Mouse (Mus musculus) midbrain, embryonic 15.5 days (tissue): ENCODE data around the gene Rasgrp4. TPM values are rescaled to one million over a fixed set of nuclear protein-coding genes. Genes with fewer than 3 reads are reported as not detected.

Experiments used
- ATAC-seq: fragments of 200-750 bp; cut with Nextera tagmentation; replicated peaks from 2 replicates; pipeline ENCODE4 v1.8.0; 2017; ENCODE audit warnings: moderate TSS enrichment
- H3K27ac ChIP-seq: fragments of 300-500 bp; sonication (generic); 2 replicates; pipeline ENCODE4 v1.5.1; 2015; ENCODE audit warnings: mild to moderate bottlenecking, inconsistent platforms
- H3K27me3 ChIP-seq: fragments of 300-500 bp; sonication (generic); replicated peaks from 2 replicates; pipeline ENCODE4 v1.6.1; 2015; ENCODE audit warnings: inconsistent platforms
- H3K36me3 ChIP-seq: fragments of 300-500 bp; sonication (generic); replicated peaks from 2 replicates; pipeline ENCODE4 v1.6.1; 2015; ENCODE audit warnings: inconsistent platforms
- H3K4me1 ChIP-seq: fragments of 300-500 bp; sonication (generic); 2 replicates; pipeline ENCODE4 v1.6.1; 2015; ENCODE audit warnings: inconsistent platforms
- H3K4me2 ChIP-seq: fragments of 300-500 bp; sonication (generic); 2 replicates; pipeline ENCODE4 v1.6.1; 2015; ENCODE audit warnings: inconsistent platforms, mild to moderate bottlenecking, moderate library complexity
- H3K4me3 ChIP-seq: fragments of 300-500 bp; sonication (generic); 2 replicates; pipeline ENCODE4 v1.5.1; 2015; ENCODE audit warnings: mild to moderate bottlenecking, inconsistent platforms
- H3K9ac ChIP-seq: fragments of 300-500 bp; sonication (generic); 2 replicates; pipeline ENCODE4 v1.6.1; 2015; ENCODE audit warnings: mild to moderate bottlenecking, inconsistent platforms
- H3K9me3 ChIP-seq: fragments of 300-500 bp; sonication (generic); 2 replicates; pipeline ENCODE4 v1.6.1; 2016; ENCODE audit warnings: inconsistent platforms
- WGBS: fragments of 180-500 bp; shearing (Covaris S2); methylation state at CpG from one replicate; pipeline ENCODE4 v1.1.7; 2015; ENCODE audit warnings: mixed read lengths; 5-methylcytosine and 5-hydroxymethylcytosine counted together
- polyA plus RNA-seq: library from polyadenylated mRNA; unstranded; fragments of >200 nt; fragmentation: Nextera tagmentation; extraction: Ambion mirVana; gene quantifications from 2 replicates; pipeline ENCODE4 v1.2.1, GENCODE M21; 2015

Rasgrp4 gene
- polyA plus RNA-seq, 1 experiment from 2014 or later: 0.90 TPM

DNA sequence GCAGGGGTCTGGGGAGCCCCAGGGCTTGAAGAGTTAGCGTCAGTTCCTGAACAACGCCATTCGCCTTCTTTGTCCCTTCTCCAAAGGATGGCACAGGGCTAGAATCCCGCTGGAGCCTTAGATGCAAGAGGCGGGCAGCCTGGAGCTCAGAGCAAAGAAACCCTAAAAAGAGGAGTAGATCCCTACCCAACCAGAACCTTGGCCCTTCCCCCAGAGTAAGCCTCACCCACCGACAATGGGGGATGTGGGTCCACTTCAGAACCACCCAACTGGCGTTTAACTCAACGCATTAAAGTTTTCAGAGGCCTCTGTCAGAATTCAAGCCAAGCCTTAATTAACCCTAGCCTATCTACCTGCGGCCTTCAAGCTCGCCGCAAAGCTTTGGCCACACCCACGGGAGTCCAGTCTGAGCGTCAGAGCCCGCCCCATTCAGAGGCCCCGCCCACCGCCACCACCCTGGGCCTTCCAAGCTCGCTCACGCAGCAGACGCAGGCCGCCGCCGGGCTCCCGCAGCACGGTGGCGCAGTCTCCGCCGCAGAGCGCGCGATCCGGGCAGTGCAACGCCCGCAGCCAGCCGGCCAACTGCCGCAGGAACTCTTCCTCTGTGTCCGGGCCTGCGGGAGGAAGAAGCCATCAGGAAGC, 20.7 kb downstream of the Rasgrp4 start:
- Histone ChIP-seq H3K9me3 (no peaks in the 10 kb centered on the region), H3K4me2 (peak overlapping the region; percentile 80), H3K27ac (peak overlapping the region; percentile 86), H3K4me3 (peak overlapping the region; percentile 89), H3K4me1 (peaks cover 11% of the 10 kb centered on the region), H3K36me3 (no peaks in the 10 kb centered on the region), H3K27me3 (0 out of 2 replicates have a peak, but pooled peaks cover 9% of the 10 kb centered on the region), H3K9ac (peak overlapping the region; percentile 73)
- WGBS: 6% methylated on average over 37 of the region's 37 CpGs
- ATAC-seq: peak; percentile 93

DNA sequence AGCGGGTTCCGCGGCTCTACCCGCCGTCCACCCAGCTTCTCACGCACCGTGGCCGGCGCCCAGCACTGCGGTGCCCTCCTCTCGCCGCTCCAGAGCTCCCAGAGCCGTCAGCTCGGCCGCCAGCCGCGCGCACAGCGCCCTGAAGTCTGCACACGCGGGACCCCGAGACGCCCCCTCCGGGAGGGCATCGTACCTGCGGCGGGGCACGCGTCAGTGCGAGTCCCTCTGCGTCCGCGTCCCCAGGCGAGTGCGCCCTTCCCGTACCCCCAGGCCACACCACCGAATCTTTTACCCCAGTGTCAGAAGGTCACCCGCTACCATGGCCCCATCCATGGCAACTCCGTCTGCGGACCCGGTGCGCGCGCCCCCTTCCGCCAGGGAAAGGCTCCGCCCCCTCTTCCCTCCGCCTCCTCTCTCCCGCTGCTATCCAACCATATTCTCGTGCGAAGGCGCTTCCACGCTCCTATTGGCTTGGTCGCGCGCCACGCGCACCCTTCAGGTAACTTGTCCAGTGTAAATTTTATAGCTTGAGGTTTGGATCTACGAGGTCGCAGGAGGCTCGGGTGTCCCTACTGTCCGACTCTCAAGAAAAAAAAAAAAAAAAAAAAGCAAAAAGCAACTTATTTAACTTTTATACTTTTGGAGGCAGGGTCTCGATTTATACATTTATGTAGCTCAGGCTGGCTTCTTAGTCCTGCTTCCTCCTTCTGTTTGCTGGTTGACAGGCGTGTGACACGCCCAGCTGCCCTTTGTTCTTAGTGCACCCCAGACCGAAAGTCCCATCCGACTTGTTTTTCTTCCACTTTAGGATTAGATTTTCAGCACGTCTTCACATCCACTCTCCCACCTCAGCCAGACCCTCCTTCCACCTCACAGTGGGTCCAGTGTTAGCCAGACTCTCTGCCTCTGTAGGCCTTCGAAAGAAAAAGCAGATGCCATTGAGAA, 21.5 kb downstream of the Rasgrp4 start, which contains the start of gene Fam98c:
Gene Fam98c, minus strand, starts transcription at position 397 of the 945 bp plus-strand sequence.
- H3K9me3 ChIP-seq: no peaks in the 10 kb centered on the region
- H3K36me3 ChIP-seq: no peaks in the 10 kb centered on the region
- 0 out of 2 replicates have a peak, but pooled peaks cover 9% of the 10 kb centered on the region for H3K27me3 ChIP-seq
- H3K4me1 ChIP-seq: peaks cover 11% of the 10 kb centered on the region
- peak within 1 kb of the TSS; percentile 80 for H3K4me2 ChIP-seq
- peak within 1 kb of the TSS; percentile 89 for H3K4me3 ChIP-seq
- 2% methylated on average over 66 of the region's 68 CpGs for WGBS
- ATAC-seq: peak; percentile 87
- peak within 1 kb of the TSS; percentile 73 for H3K9ac ChIP-seq
- H3K27ac ChIP-seq: peak within 1 kb of the TSS; percentile 86

DNA sequence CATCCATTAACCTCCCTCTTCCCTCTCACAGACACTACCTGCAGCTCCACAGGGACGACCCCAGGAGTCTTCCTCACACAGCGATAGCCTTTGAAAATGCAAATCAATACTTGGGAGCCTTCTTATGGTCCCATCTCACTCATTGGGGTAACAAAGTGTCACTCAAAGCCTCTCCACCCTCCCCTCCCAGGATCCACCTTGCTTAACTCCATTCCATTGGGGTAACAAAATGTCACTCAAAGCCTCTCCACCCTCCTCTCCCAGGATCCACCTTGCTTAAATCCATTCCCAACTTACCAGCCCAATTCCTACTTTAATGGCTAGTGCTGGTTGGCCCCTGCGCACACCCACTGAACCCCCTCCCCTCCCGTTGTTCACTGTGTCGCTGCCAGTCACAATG, 23.6 kb downstream of the Rasgrp4 start:
- H3K27me3 ChIP-seq: 0 out of 2 replicates have a peak, but pooled peaks cover 9% of the 10 kb centered on the region
- no peaks in the 10 kb centered on the region for H3K9me3 ChIP-seq
- no peak for ATAC-seq
- H3K27ac ChIP-seq: no peak overlapping the region
- H3K9ac ChIP-seq: no peak overlapping the region
- H3K4me1 ChIP-seq: peaks cover 11% of the 10 kb centered on the region
- H3K4me2 ChIP-seq: no peak overlapping the region
- H3K36me3 ChIP-seq: no peaks in the 10 kb centered on the region; the same call in 1 of the 2 replicates
- H3K4me3 ChIP-seq: no peak overlapping the region
- under 1% methylated on average over 5 of the region's 5 CpGs for WGBS

DNA sequence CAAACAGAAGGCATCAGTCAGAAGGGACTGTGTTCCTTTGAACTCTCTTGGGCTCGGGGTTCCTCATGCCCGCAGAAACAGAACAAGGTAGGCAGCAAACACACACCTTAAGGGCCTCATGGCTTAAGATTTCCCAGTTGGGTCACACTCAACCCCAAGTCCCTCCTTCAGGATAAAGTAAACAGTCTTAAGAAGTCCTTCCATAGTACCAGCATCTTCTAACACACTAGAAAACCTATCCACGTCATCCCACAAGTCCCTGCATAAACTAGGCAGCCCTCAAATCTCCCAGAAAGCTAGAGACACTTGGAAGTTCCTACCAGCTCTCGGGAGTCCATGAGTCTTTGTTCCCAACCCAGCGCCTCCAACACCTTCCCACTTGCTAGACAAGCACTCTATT, 27.6 kb downstream of the Rasgrp4 start:
- Histone ChIP-seq H3K4me1 (no peaks in the 10 kb centered on the region; the same call in 1 of the 2 replicates), H3K27ac (no peak overlapping the region), H3K9me3 (no peaks in the 10 kb centered on the region), H3K4me3 (no peak overlapping the region), H3K4me2 (no peak overlapping the region), H3K27me3 (0 out of 2 replicates have a peak, but pooled peaks cover 9% of the 10 kb centered on the region), H3K36me3 (no peaks in the 10 kb centered on the region; the same call in 1 of the 2 replicates), H3K9ac (no peak overlapping the region)
- WGBS: 86% methylated on average over 5 of the region's 5 CpGs
- no peak for ATAC-seq

DNA sequence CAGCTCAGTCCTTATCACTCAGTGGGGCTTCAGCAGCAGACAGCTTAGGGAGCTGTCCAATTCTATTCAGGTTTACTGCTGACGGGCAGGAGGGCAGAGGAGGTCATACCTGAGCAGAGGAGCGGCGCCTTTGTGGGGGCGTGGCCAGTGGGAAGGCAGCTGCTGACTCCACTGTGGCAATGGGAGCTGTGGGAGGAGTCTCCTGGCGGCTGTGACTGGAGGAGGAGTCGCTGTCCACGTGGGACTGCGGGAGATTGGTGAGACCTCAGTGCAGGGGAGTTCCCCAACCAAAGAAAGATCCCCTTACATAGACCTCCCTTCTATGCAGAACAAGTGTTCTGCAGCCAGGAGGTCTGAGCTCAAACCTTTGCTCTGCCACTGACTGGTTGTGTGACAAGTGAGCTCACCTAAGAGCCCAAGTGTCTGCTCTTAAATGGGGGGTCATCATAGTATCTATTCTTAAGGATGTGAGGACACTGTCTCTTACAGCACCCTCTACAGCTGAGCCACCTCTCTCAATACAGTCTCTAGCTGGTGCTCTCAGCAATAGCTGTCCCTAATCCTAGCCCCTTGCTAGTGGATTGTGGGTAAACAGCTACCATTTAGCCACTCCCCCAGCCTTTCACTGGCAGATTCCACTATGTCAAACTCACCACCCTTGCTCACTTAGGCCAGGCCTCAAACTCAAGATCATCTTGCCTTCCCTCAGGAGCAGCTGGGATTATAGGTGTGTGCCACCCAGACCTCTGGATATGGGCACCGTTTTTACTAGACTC, 28.3 kb downstream of the Rasgrp4 start:
- Histone ChIP-seq H3K4me2 (no peak overlapping the region), H3K27ac (no peak overlapping the region), H3K27me3 (0 out of 2 replicates have a peak, but pooled peaks cover 9% of the 10 kb centered on the region), H3K4me3 (no peak overlapping the region), H3K4me1 (peaks cover 6% of the 10 kb centered on the region), H3K9me3 (no peaks in the 10 kb centered on the region), H3K36me3 (no peaks in the 10 kb centered on the region; the same call in 1 of the 2 replicates), H3K9ac (no peak overlapping the region)
- 23% methylated on average over 9 of the region's 9 CpGs for WGBS
- no peak for ATAC-seq

DNA sequence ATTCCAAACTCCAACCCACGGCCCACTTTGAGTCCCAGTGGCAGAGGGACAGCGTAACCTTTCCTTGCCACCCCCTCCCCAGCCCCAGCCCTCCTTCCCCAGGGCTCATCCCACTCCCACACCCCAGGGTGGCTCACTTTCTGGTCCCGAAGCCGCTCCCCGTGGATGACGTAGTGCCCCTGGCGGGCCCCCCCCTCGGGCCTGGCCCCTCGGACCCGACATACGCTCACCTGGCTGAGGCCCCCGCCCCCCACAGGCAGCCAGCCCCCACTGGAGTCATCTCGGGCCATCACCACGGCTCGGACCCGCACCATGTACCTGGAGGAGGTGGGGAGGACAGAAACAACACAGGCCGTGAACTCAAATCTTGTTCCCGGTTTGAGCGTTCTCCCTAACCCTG, 33.0 kb downstream of the Rasgrp4 start:
- Histone ChIP-seq H3K36me3 (no peaks in the 10 kb centered on the region; the same call in 1 of the 2 replicates), H3K4me1 (peaks cover 39% of the 10 kb centered on the region), H3K4me2 (peak overlapping the region; percentile 66), H3K4me3 (peak overlapping the region; percentile 60), H3K27me3 (peaks cover 22% of the 10 kb centered on the region), H3K9me3 (no peaks in the 10 kb centered on the region), H3K9ac (peak overlapping the region; percentile 59; the same call in 1 of the 2 replicates), H3K27ac (no peak overlapping the region)
- WGBS: 10% methylated on average over 19 of the region's 19 CpGs
- no peak for ATAC-seq

DNA sequence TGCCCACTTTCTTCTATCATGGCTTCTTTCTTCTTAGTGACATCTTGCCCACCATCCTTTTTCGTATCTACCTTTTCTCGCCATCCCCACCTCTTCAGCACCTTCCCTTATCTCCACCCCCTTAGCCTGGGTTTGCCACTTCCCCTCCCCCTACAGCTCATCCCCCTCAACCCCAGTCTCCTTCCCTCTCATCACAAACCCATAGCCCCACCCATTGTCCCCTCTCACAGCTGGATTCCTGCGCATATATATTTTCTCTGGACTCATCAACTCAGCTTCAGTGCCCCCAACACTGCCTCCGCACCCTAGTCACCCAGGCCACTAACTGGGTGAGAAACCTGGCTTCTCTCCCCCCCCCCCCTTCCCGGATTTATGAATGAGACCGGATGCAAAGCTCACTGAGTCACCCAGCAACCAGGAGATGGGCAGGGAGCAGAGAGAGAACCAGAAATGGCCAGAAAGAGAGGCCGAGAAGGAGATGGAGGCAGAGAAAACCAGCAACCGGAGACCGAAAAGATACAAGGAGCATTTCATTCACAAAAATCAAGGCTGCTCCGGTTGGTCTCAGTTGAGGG, 33.6 kb downstream of the Rasgrp4 start:
- Histone ChIP-seq H3K27ac (peak overlapping the region; percentile 89), H3K27me3 (peaks cover 28% of the 10 kb centered on the region), H3K9ac (peak overlapping the region; percentile 59), H3K36me3 (no peaks in the 10 kb centered on the region; the same call in 1 of the 2 replicates), H3K9me3 (no peaks in the 10 kb centered on the region), H3K4me3 (peak overlapping the region; percentile 60), H3K4me1 (peaks cover 39% of the 10 kb centered on the region), H3K4me2 (peak overlapping the region; percentile 66)
- WGBS: 2% methylated on average over 10 of the region's 10 CpGs
- no peak for ATAC-seq

DNA sequence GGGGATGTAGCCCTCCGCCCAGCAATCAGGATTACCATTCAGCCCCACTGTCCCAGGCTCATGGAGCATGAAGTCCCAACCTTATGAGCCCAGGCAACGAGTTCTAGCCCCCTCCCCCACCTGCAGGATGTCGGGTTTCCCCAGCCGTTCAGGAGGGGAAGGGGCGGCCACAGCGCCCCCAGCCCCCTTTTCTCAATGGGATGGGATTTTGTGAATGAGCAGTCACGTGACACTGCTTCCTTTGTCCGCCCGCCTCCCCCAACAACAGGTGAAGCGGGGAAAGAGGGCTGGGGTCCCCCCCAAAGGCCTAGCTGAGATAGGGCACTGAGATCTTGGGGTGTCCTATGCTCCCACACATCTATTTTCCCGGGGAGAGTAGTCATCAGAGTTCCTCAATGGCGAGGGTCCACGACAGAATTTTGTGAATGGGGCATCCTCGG, 34.2 kb downstream of the Rasgrp4 start:
- Histone ChIP-seq H3K4me1 (peaks cover 39% of the 10 kb centered on the region), H3K27me3 (peaks cover 34% of the 10 kb centered on the region), H3K4me2 (peak overlapping the region; percentile 66), H3K4me3 (peak overlapping the region; percentile 60), H3K27ac (peak overlapping the region; percentile 89), H3K36me3 (peaks cover 4% of the 10 kb centered on the region; the same call in 1 of the 2 replicates), H3K9ac (peak overlapping the region; percentile 59), H3K9me3 (no peaks in the 10 kb centered on the region)
- peak; percentile 37 for ATAC-seq
- under 1% methylated on average over 14 of the region's 14 CpGs for WGBS

DNA sequence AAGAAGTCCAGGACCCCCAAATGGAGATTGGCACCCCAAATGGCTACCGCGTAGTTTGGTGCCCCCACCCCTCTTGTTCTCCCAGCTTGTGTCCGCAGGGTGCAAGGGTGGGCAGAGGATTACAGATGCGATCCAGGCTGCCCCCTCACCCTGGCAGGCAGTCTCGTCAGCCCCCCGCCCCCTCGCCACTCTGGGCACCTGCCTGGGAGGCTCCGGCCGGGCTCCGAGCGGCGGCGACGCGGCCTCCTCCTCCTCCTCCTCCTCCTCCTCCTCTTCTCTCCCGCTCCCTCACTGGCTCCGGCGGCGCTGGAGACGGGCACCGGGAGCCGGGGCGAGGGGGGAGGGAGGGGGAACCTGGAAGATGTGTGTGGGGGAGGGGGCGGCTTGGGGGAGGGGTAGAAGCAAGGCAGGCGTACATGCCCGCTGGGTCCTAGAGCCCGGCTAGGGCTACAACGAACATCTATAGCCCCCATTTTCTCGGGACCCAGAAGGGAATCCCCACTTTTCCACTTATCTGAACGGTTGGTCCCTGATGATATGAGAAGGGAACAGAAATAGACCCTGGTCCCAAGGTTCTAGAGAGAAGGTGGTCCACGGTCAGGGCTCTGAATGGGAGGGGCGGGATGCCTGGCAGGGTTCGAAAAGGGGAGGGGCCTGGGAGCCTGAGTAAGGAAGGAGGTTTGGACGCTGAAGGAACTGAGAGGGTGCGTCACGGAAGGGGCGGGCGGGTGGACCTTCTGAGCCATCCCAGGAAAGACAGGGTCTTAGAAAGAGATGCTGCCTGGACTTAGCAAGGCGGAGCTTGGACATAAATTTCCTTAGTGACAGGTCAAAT, 34.8 kb downstream of the Rasgrp4 start:
- Histone ChIP-seq H3K9me3 (no peaks in the 10 kb centered on the region), H3K27me3 (peaks cover 40% of the 10 kb centered on the region), H3K4me1 (peaks cover 39% of the 10 kb centered on the region), H3K4me2 (peak overlapping the region; percentile 66), H3K4me3 (peak overlapping the region; percentile 60), H3K9ac (peak overlapping the region; percentile 59), H3K27ac (peak overlapping the region; percentile 89), H3K36me3 (peaks cover 6% of the 10 kb centered on the region; the same call in 1 of the 2 replicates)
- under 1% methylated on average over 35 of the region's 39 CpGs for WGBS
- peak; percentile 83 for ATAC-seq

DNA sequence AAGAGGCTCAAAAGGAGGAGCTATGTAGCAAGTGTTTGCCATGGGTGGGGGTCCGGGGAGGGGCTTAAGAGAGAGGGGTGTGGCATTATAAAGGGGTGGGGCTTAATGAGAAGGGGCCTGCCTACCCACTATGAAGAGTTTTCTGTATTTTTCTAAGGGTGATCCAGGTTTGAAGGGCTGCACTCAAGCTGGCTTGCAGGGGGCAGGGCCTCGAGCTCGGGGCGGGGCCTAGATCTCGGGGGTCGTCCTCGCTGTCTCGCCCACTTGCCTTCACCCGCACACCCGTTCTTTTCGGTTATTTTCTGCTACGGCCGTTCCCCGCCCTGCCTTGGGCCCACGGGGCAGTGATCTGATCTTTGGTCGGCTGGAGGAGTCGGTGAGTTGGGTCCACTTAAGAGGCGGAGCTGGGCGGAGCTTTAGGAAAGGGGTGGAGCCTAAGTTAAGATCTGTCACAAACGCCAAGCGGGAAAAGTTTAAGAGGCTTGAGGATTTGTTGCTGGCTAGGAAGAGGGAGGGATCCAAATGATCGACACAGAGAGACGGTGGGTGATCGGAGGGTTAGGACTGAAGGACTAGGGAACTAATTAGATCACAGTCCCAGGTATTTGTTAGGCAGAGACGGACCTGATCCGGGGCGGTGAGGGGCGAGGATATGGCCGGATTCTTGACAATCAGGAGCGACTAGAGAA, 35.6 kb downstream of the Rasgrp4 start, which contains the start of the genes Ggn and Spred3:
Gene Ggn, plus strand, starts transcription at position 145 of the 689 bp plus-strand sequence.
Gene Spred3, minus strand, starts transcription at position 346 of the 689 bp plus-strand sequence.
- Histone ChIP-seq H3K4me1 (peaks cover 39% of the 10 kb centered on the region), H3K27me3 (peaks cover 46% of the 10 kb centered on the region), H3K9me3 (no peaks in the 10 kb centered on the region), H3K27ac (peak within 1 kb of the TSS; percentile 89), H3K4me3 (peak within 1 kb of the TSS; percentile 60), H3K4me2 (peak within 1 kb of the TSS; percentile 66), H3K9ac (peak within 1 kb of the TSS; percentile 59), H3K36me3 (peaks cover 13% of the 10 kb centered on the region)
- peak; percentile 63 for ATAC-seq
- WGBS: 2% methylated on average over 30 of the region's 30 CpGs
